Mouse (Mus musculus) hindbrain, postnatal 0 days (tissue): Measurements from ENCODE around the gene Krcc1. TPM values are rescaled to one million over a fixed set of nuclear protein-coding genes. Genes with fewer than 3 reads are reported as not detected.

ENCODE experiments used
- ATAC-seq: fragments of 200-750 bp; cut with Nextera tagmentation; 2 replicates; pipeline ENCODE4 v1.8.0; 2017; ENCODE audit warnings: mild to moderate bottlenecking, moderate TSS enrichment, moderate library complexity
- DNase-seq: peaks from one replicate; pipeline ENCODE4 v3.0.0-alpha.2; 2015; ENCODE audit warnings: low spot score
- H3K27ac ChIP-seq: fragments of 300-500 bp; sonication (generic); 2 replicates; pipeline ENCODE4 v1.5.1; 2014; ENCODE audit warnings: mild to moderate bottlenecking
- H3K27me3 ChIP-seq: fragments of 300-500 bp; sonication (generic); 2 replicates; pipeline ENCODE4 v1.6.1; 2014; ENCODE audit warnings: low read length, mixed read lengths; ENCODE audit not compliant: insufficient read depth
- H3K36me3 ChIP-seq: fragments of 300-500 bp; sonication (generic); 2 replicates; pipeline ENCODE4 v1.6.1; 2014; ENCODE audit warnings: low read length, mixed read lengths; ENCODE audit not compliant: insufficient read depth
- H3K4me1 ChIP-seq: fragments of 300-500 bp; sonication (generic); 2 replicates; pipeline ENCODE4 v1.6.1; 2014; ENCODE audit warnings: antibody characterized with exemption, low read length, mixed read lengths; ENCODE audit not compliant: insufficient read depth
- H3K4me2 ChIP-seq: fragments of 300-500 bp; sonication (generic); 2 replicates; pipeline ENCODE4 v1.6.1; 2014; ENCODE audit warnings: low read depth, mild to moderate bottlenecking, low read length, moderate library complexity, mixed read lengths
- H3K4me3 ChIP-seq: fragments of 300-500 bp; sonication (generic); 2 replicates; pipeline ENCODE4 v1.5.1; 2014; ENCODE audit warnings: low read length
- H3K9ac ChIP-seq: fragments of 300-500 bp; sonication (generic); replicated peaks from 2 replicates; pipeline ENCODE4 v1.6.1; 2014; ENCODE audit warnings: mild to moderate bottlenecking, low read length, moderate library complexity, mixed read lengths
- H3K9me3 ChIP-seq: fragments of 300-500 bp; sonication (generic); 2 replicates; pipeline ENCODE4 v1.6.1; 2016; ENCODE audit warnings: low read length, mixed read lengths
- CTCF ChIP-seq: IDR thresholded peaks from 2 replicates; pipeline ENCODE4 v1.5.1; 2016; ENCODE audit warnings: antibody characterized with exemption, control low read depth, low read depth
- WGBS: fragments of 180-500 bp; shearing (Covaris S2); extraction: QIAGEN DNeasy Blood & Tissue Kit; methylation state at CpG from one replicate; pipeline ENCODE4 v1.1.7; 2014; 5-methylcytosine and 5-hydroxymethylcytosine counted together
- polyA plus RNA-seq: library from polyadenylated mRNA; unstranded; fragments of >200 nt; fragmentation: Nextera tagmentation; extraction: Ambion mirVana; gene quantifications from 2 replicates; pipeline ENCODE4 v1.2.1, GENCODE M21; 2015
- total RNA-seq: library from RNA; depleted of rRNA; stranded (reverse); fragments of >200 nt; gene quantifications from 2 replicates; pipeline ENCODE4 v1.2.3, GENCODE M21; 2014

Krcc1 gene
- total and polyA plus RNA-seq, 2 experiments from 2014 or later = 11.2 to 19.8 TPM

DNA sequence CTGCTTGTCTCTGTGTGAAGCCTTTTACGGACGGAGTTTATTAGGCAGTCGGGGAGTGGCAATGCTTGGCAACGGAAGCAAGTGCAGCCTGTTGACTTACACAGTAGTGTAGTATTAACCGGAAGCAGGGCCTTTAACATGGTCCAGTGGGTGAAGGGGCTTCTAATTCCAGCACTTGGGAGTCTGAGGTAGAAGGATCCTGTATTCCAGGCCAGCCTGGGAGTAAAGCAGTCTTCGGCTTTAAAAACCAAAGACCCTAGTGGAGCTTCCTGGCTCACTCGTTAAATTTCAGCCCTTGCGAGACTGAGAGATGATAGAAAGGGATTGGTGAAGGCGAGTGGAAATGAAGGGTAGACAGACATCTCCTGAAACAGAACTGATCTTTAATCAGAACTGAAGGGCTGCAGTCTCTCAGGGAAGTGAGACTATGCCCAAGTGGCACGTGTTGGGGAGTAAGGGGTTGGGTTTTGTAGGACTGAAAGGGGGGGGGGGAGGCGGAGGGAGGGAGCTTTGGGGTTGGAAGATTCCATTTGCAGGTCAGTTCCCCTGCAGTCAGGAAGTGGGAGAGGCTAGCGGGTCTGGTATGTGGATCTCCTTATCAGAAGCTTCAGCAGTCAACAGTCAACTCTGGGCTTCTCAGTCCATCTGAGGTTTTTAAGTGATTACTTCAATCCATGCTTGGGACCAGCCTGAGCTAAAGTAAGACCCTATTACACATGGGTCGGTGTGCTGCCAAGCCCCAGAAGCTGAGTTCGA is 998 bp upstream of the Krcc1 start:
- H3K27ac ChIP-seq = peak overlapping the region; percentile 99; the same call in 1 of the 2 replicates
- peak overlapping the region; percentile 72 for H3K4me2 ChIP-seq
- 22% methylated on average over 14 of the region's 14 CpGs for WGBS
- TF ChIP-seq CTCF = no peak
- H3K4me1 ChIP-seq = peaks cover 12% of the 10 kb centered on the region
- ATAC-seq (peak; percentile 41), DNase-seq (peak; percentile 60)
- H3K36me3 ChIP-seq = no peaks in the 10 kb centered on the region
- H3K27me3 ChIP-seq = no peaks in the 10 kb centered on the region
- peak overlapping the region; percentile 94 for H3K4me3 ChIP-seq
- H3K9ac ChIP-seq = peak overlapping the region; percentile 97; the same call in 1 of the 2 replicates
- no peaks in the 10 kb centered on the region for H3K9me3 ChIP-seq

DNA sequence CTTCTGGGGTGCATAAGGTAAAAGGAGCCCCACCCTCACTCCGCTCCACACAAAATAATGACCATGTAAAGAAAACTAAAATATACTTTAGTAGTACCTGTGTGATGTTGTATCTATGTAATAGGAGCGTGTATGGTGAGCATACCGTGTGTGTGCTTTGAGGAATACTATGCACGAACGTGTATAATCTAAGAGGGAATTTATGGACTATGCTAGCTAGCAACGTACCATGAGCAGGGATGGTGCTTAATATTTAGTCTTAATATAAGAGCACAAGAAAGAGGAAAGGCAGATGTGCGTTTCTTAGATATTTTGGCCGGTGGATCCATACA is 454 bp upstream of the Krcc1 start:
- H3K36me3 ChIP-seq = no peaks in the 10 kb centered on the region
- peak overlapping the region; percentile 99 for H3K27ac ChIP-seq
- peak overlapping the region; percentile 97 for H3K9ac ChIP-seq
- no peaks in the 10 kb centered on the region for H3K27me3 ChIP-seq
- peak overlapping the region; percentile 72 for H3K4me2 ChIP-seq
- TF ChIP-seq CTCF = no peak
- peaks cover 12% of the 10 kb centered on the region for H3K4me1 ChIP-seq
- peak overlapping the region; percentile 94 for H3K4me3 ChIP-seq
- ATAC-seq (peak; percentile 61), DNase-seq (no peak)
- no peaks in the 10 kb centered on the region for H3K9me3 ChIP-seq
- 1% methylated on average over 8 of the region's 8 CpGs for WGBS

DNA sequence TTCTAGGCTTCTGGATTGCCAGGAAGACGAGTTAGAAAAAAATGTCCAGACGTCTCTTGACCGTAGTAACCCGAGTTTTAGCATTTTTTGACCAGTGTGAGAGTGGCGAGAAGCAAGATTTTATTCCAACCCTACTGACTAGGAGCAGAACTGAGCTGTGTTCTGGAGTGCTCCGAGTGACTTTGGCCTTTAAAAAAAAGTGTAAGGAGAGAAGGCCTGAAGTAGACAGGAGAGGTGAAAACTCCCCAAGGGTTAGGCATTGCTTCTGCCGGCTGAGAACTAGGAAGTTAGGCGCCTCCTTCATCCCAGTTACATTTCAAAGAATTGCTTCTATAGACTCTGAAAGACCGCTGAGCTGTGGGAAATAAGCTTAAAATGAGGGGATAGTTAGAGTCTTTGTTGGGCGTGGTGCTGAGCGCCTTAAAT is 852 bp downstream of the Krcc1 start:
- no peaks in the 10 kb centered on the region for H3K27me3 ChIP-seq
- DNase-seq = no peak

GRCm38 (mm10) chr6:71273715-71274114 is 2.2 kb downstream of the Krcc1 start:
- no peak overlapping the region for H3K4me2 ChIP-seq
- no peaks in the 10 kb centered on the region for H3K36me3 ChIP-seq
- no peak overlapping the region for H3K9ac ChIP-seq
- DNase-seq (no peak), ATAC-seq (no peak)
- H3K9me3 ChIP-seq = no peaks in the 10 kb centered on the region
- no peak overlapping the region for H3K4me3 ChIP-seq
- peaks cover 12% of the 10 kb centered on the region for H3K4me1 ChIP-seq
- no peak for TF ChIP-seq CTCF
- H3K27ac ChIP-seq = no peak overlapping the region
- no peaks in the 10 kb centered on the region for H3K27me3 ChIP-seq
- 97% methylated on average over 1 of the region's 1 CpGs for WGBS

More for the DNA sequence above, 852 bp downstream of the Krcc1 start:
- Histone ChIP-seq H3K4me1 (peaks cover 12% of the 10 kb centered on the region), H3K4me2 (peak overlapping the region; percentile 72), H3K4me3 (peak overlapping the region; percentile 94), H3K9me3 (no peaks in the 10 kb centered on the region), H3K27ac (peak overlapping the region; percentile 99), H3K9ac (peak overlapping the region; percentile 97), H3K36me3 (no peaks in the 10 kb centered on the region)
- TF ChIP-seq CTCF = no peak
- under 1% methylated on average over 11 of the region's 11 CpGs for WGBS
- ATAC-seq = no peak

DNA sequence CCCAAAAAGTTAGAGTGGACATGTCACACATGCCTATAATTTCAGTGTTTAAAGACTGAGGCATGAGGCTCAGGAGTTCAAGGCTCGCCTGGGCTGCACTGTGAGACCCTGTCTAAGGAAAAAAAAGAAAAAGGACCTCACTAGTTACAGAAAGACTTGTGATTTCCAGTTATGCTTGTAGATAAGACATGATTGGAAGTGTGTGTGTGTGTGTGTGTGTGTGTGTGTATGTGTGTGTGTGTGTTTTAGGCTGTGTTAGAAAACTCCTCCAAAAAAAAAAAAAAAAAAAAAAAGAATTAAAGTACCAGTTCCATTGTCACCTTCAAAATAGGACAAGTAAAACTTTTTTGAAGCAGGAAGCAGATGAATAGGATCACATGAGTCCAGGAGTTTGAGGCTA is 3.1 kb downstream of the Krcc1 start:
- H3K4me1 ChIP-seq = peaks cover 12% of the 10 kb centered on the region
- DNase-seq (no peak), ATAC-seq (no peak)
- no peaks in the 10 kb centered on the region for H3K9me3 ChIP-seq
- no peaks in the 10 kb centered on the region for H3K36me3 ChIP-seq
- no peaks in the 10 kb centered on the region for H3K27me3 ChIP-seq
- WGBS = 100% methylated on average over 1 of the region's 1 CpGs
- no peak overlapping the region for H3K9ac ChIP-seq
- no peak overlapping the region for H3K4me2 ChIP-seq
- TF ChIP-seq CTCF = no peak
- no peak overlapping the region for H3K4me3 ChIP-seq
- no peak overlapping the region for H3K27ac ChIP-seq

- H3K36me3 ChIP-seq = peaks cover 6% of the 10 kb centered on the region; the same call in 1 of the 2 replicates
- no peak overlapping the region for H3K4me2 ChIP-seq
- no peak overlapping the region for H3K9ac ChIP-seq
- H3K27ac ChIP-seq = no peak overlapping the region
- H3K9me3 ChIP-seq = no peaks in the 10 kb centered on the region
- DNase-seq (no peak), ATAC-seq (no peak)
- H3K27me3 ChIP-seq = no peaks in the 10 kb centered on the region
- WGBS = 43% methylated on average over 1 of the region's 1 CpGs
- TF ChIP-seq CTCF = 0 out of 2 replicates have a peak, but pooled peaks have one; percentile 12
- H3K4me3 ChIP-seq = no peak overlapping the region
- H3K4me1 ChIP-seq = no peaks in the 10 kb centered on the region
These were observed 7.9 kb downstream of the Krcc1 start for GRCm38 (mm10) chr6:71279418-71279817.

DNA sequence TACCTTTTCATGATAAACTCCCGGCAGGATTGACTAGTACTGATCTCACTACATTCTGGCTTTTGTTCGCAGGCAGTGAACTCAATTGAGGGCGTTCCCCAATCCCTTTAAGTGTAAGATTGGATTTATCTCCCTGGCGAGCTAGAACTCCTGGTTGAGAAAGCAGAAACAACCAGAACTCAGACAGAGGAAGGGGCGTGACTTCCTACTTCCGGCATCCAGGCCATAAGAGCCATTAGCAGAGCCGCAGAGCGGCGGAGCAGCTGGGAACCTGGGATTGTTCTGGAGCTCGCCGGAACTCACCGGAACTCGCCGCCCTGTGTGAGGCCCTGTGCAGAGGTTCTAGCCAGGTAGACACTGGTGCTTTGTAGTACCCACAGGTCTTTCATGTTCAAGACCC is 22.0 kb downstream of the Krcc1 start:
- Histone ChIP-seq H3K27ac (no peak overlapping the region), H3K27me3 (no peaks in the 10 kb centered on the region), H3K4me1 (no peaks in the 10 kb centered on the region), H3K9ac (no peak overlapping the region), H3K4me3 (no peak overlapping the region), H3K36me3 (no peaks in the 10 kb centered on the region), H3K9me3 (no peaks in the 10 kb centered on the region), H3K4me2 (no peak overlapping the region)
- no peak for TF ChIP-seq CTCF
- 87% methylated on average over 14 of the region's 14 CpGs for WGBS
- DNase-seq (no peak), ATAC-seq (no peak)
